Mouse (Mus musculus): Measurements from ENCODE around the gene Tbc1d14. TPM values are rescaled to one million over a fixed set of nuclear protein-coding genes. Genes with fewer than 3 reads are reported as not detected.

Tbc1d14 gene
- polyA plus RNA-seq, 1 experiment from 2014 or later = 45.4 TPM

- H3K4me1 ChIP-seq = peaks cover 13% of the 10 kb centered on the region
- ATAC-seq (ENCODE audit: insufficient number of reproducible peaks, insufficient read depth, low FRiP score, low TSS enrichment, low read depth) = no peak
- H3K9me3 ChIP-seq = no peaks in the 10 kb centered on the region
- no peak overlapping the region for H3K27ac ChIP-seq
- H3K27me3 ChIP-seq = no peaks in the 10 kb centered on the region
- 86% methylated on average over 3 of the region's 3 CpGs for WGBS
- H3K36me3 ChIP-seq = peaks cover 34% of the 10 kb centered on the region
- no peak overlapping the region for H3K9ac ChIP-seq
- no peak overlapping the region for H3K4me2 ChIP-seq
- no peak overlapping the region for H3K4me3 ChIP-seq
Observed at GRCm38 (mm10) chr5:36477486-36477885, 115.6 kb downstream of the Tbc1d14 start.

- H3K36me3 ChIP-seq = peaks cover 66% of the 10 kb centered on the region
- H3K4me3 ChIP-seq = no peak overlapping the region
- no peaks in the 10 kb centered on the region for H3K9me3 ChIP-seq
- no peak for ATAC-seq (ENCODE audit: insufficient number of reproducible peaks, insufficient read depth, low FRiP score, low TSS enrichment, low read depth)
- H3K27me3 ChIP-seq = no peaks in the 10 kb centered on the region
- H3K9ac ChIP-seq = no peak overlapping the region
- no peaks in the 10 kb centered on the region for H3K4me1 ChIP-seq
- WGBS = 87% methylated on average over 5 of the region's 5 CpGs
- no peak overlapping the region for H3K27ac ChIP-seq
- no peak overlapping the region for H3K4me2 ChIP-seq
Observed at GRCm38 (mm10) chr5:36474283-36474682, 118.8 kb downstream of the Tbc1d14 start.

- H3K36me3 ChIP-seq = peaks cover 67% of the 10 kb centered on the region
Observed at GRCm38 (mm10) chr5:36472876-36473655, 120.0 kb downstream of the Tbc1d14 start.

DNA sequence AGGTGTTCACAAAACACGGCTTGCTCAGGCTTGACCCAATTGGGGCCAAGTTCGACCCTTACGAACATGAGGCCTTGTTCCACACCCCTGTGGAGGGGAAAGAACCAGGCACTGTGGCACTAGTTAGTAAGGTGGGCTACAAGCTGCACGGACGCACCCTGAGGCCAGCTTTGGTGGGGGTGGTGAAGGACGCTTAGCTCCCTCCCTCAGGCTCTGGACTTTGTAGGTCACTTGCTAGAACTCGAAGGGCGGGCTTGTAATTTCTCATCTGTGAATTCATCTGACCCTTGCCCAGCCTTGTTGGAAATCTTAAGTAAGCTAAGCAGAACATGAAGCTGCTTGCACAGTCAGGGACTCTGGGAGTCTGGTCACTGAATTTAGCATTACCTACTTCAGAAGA, 121.9 kb downstream of the Tbc1d14 start:
- no peaks in the 10 kb centered on the region for H3K27me3 ChIP-seq
- 91% methylated on average over 8 of the region's 8 CpGs for WGBS
- no peaks in the 10 kb centered on the region for H3K9me3 ChIP-seq
- H3K36me3 ChIP-seq = peaks cover 65% of the 10 kb centered on the region
- no peak for ATAC-seq (ENCODE audit: insufficient number of reproducible peaks, insufficient read depth, low FRiP score, low TSS enrichment, low read depth)
- no peak overlapping the region for H3K4me2 ChIP-seq
- H3K4me1 ChIP-seq = peaks cover 3% of the 10 kb centered on the region
- H3K9ac ChIP-seq = no peak overlapping the region
- H3K27ac ChIP-seq = no peak overlapping the region
- H3K4me3 ChIP-seq = no peak overlapping the region

More at GRCm38 (mm10) chr5:36472876-36473655, 120.0 kb downstream of the Tbc1d14 start:
- H3K4me1 ChIP-seq = no peaks in the 10 kb centered on the region
- WGBS = 90% methylated on average over 4 of the region's 4 CpGs
- no peak overlapping the region for H3K9ac ChIP-seq
- H3K27ac ChIP-seq = no peak overlapping the region
- no peaks in the 10 kb centered on the region for H3K27me3 ChIP-seq
- no peak for ATAC-seq (ENCODE audit: insufficient number of reproducible peaks, insufficient read depth, low FRiP score, low TSS enrichment, low read depth)
- H3K4me3 ChIP-seq = no peak overlapping the region
- H3K4me2 ChIP-seq = no peak overlapping the region
- H3K9me3 ChIP-seq = no peaks in the 10 kb centered on the region

GRCm38 (mm10) chr5:36465889-36466288, 127.2 kb downstream of the Tbc1d14 start:
- Histone ChIP-seq H3K9me3 (no peaks in the 10 kb centered on the region), H3K27ac (no peak overlapping the region), H3K4me2 (peak overlapping the region; percentile 98), H3K27me3 (no peaks in the 10 kb centered on the region), H3K4me3 (peak overlapping the region; percentile 99), H3K9ac (peak overlapping the region; percentile 87), H3K36me3 (peaks cover 21% of the 10 kb centered on the region), H3K4me1 (peaks cover 21% of the 10 kb centered on the region)
- ATAC-seq (ENCODE audit: insufficient number of reproducible peaks, insufficient read depth, low FRiP score, low TSS enrichment, low read depth) = no peak
- 26% methylated on average over 8 of the region's 8 CpGs for WGBS

GRCm38 (mm10) chr5:36464709-36465661, 128.1 kb downstream of the Tbc1d14 start, which contains the start of gene Grpel1:
Gene Grpel1, plus strand, starts transcription at chr5:36464998.
- Histone ChIP-seq H3K4me3 (peak within 1 kb of the TSS; percentile 99), H3K27me3 (no peaks in the 10 kb centered on the region), H3K36me3 (peaks cover 12% of the 10 kb centered on the region), H3K9me3 (no peaks in the 10 kb centered on the region), H3K4me1 (peaks cover 21% of the 10 kb centered on the region), H3K4me2 (peak within 1 kb of the TSS; percentile 98), H3K27ac (no peak within 1 kb of the TSS; the same call in 1 of the 2 replicates), H3K9ac (peak within 1 kb of the TSS; percentile 87)
- ATAC-seq (ENCODE audit: insufficient number of reproducible peaks, insufficient read depth, low FRiP score, low TSS enrichment, low read depth) = peak; percentile 90
- WGBS = under 1% methylated on average over 68 of the region's 68 CpGs

DNA sequence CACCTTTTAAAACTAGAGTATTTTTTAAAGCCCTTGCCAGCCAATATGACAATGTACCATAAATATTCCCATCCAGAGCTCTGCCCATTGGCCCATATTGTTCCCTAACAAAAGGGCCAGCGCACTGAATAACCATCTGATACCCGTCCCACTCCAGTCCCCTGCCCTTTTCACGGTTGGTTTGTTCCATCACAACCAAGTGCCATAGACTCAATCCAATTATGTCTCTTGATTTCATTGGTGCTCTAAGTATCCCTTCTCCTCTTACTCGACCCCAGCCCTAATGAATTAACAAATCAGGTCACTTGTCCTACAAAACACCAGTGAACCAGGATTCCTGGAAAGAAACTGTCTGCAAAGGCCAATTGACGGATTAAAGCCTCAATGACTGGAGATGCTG, 129.7 kb downstream of the Tbc1d14 start:
- no peaks in the 10 kb centered on the region for H3K27me3 ChIP-seq
- 34% methylated on average over 5 of the region's 5 CpGs for WGBS
- H3K4me3 ChIP-seq = no peak overlapping the region
- H3K27ac ChIP-seq = no peak overlapping the region
- 0 out of 2 replicates have a peak, but pooled peaks cover 4% of the 10 kb centered on the region for H3K36me3 ChIP-seq
- H3K4me1 ChIP-seq = peaks cover 21% of the 10 kb centered on the region
- H3K9me3 ChIP-seq = no peaks in the 10 kb centered on the region
- ATAC-seq (ENCODE audit: insufficient number of reproducible peaks, insufficient read depth, low FRiP score, low TSS enrichment, low read depth) = no peak
- H3K9ac ChIP-seq = no peak overlapping the region
- H3K4me2 ChIP-seq = no peak overlapping the region

GRCm38 (mm10) chr5:36462810-36463209, 130.3 kb downstream of the Tbc1d14 start:
- 20% methylated on average over 7 of the region's 7 CpGs for WGBS
- ATAC-seq (ENCODE audit: insufficient number of reproducible peaks, insufficient read depth, low FRiP score, low TSS enrichment, low read depth) = no peak

GRCm38 (mm10) chr5:36461231-36461630, 131.8 kb downstream of the Tbc1d14 start:
- Histone ChIP-seq H3K9ac (no peak overlapping the region), H3K27me3 (no peaks in the 10 kb centered on the region), H3K4me1 (peaks cover 19% of the 10 kb centered on the region), H3K27ac (no peak overlapping the region), H3K4me2 (no peak overlapping the region), H3K4me3 (no peak overlapping the region), H3K36me3 (no peaks in the 10 kb centered on the region), H3K9me3 (no peaks in the 10 kb centered on the region)
- WGBS = 68% methylated on average over 2 of the region's 2 CpGs
- ATAC-seq (ENCODE audit: insufficient number of reproducible peaks, insufficient read depth, low FRiP score, low TSS enrichment, low read depth) = no peak

More at GRCm38 (mm10) chr5:36462810-36463209, 130.3 kb downstream of the Tbc1d14 start:
- Histone ChIP-seq H3K9ac (no peak overlapping the region), H3K9me3 (no peaks in the 10 kb centered on the region), H3K4me1 (peaks cover 21% of the 10 kb centered on the region), H3K27ac (no peak overlapping the region), H3K4me3 (no peak overlapping the region), H3K4me2 (no peak overlapping the region), H3K27me3 (no peaks in the 10 kb centered on the region), H3K36me3 (0 out of 2 replicates have a peak, but pooled peaks cover 4% of the 10 kb centered on the region)

DNA sequence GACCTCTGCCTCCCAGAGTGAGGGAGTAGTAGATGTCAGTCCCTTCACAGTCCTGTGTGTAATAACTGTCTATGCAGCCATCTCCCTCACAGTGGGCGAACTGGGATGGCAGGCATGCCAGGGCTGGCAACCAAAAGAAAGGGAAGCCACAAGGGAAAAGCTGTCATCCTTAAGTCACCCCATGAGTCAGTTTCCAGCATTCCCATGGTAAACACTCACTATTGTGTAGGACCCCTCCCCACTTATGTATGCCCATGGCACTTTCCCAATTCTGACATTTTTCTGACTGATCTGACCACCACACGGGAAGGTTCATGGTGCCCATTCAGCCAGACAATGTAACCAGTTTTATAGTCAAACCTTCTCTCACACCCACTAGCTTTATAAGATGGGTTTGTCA, 132.4 kb downstream of the Tbc1d14 start:
- WGBS = 84% methylated on average over 2 of the region's 2 CpGs
- ATAC-seq (ENCODE audit: insufficient number of reproducible peaks, insufficient read depth, low FRiP score, low TSS enrichment, low read depth) = no peak
- Histone ChIP-seq H3K27ac (no peak overlapping the region), H3K4me2 (no peak overlapping the region), H3K27me3 (no peaks in the 10 kb centered on the region), H3K4me3 (no peak overlapping the region), H3K4me1 (peaks cover 13% of the 10 kb centered on the region), H3K9me3 (no peaks in the 10 kb centered on the region), H3K9ac (no peak overlapping the region), H3K36me3 (no peaks in the 10 kb centered on the region)

- Histone ChIP-seq H3K4me2 (no peak overlapping the region), H3K36me3 (no peaks in the 10 kb centered on the region), H3K4me3 (no peak overlapping the region), H3K27ac (no peak overlapping the region), H3K9me3 (no peaks in the 10 kb centered on the region), H3K27me3 (no peaks in the 10 kb centered on the region), H3K9ac (no peak overlapping the region), H3K4me1 (peaks cover 7% of the 10 kb centered on the region)
- 15% methylated on average over 4 of the region's 4 CpGs for WGBS
- no peak for ATAC-seq (ENCODE audit: insufficient number of reproducible peaks, insufficient read depth, low FRiP score, low TSS enrichment, low read depth)
Observed at GRCm38 (mm10) chr5:36458926-36459325, 134.2 kb downstream of the Tbc1d14 start.
